Mouse (Mus musculus) midbrain, embryonic 16.5 days (tissue): ENCODE data around the gene Ece1. TPM values are rescaled to one million over a fixed set of nuclear protein-coding genes. Genes with fewer than 3 reads are reported as not detected.
"Not testable (repeated sequence)": the region's sequence is repeated elsewhere in the genome, so short reads cannot be mapped to it uniquely, and the experiment has no call there.

Source experiments
- ATAC-seq: fragments of 200-750 bp; cut with Nextera tagmentation; 2 replicates; pipeline ENCODE4 v1.8.0; 2017; ENCODE audit warnings: moderate TSS enrichment
- H3K27ac ChIP-seq: fragments of 300-500 bp; sonication (generic); 2 replicates; pipeline ENCODE4 v1.5.1; 2014; ENCODE audit warnings: mild to moderate bottlenecking, low read length, mixed read lengths
- H3K27me3 ChIP-seq: fragments of 300-500 bp; sonication (generic); 2 replicates; pipeline ENCODE4 v1.6.1; 2014; ENCODE audit warnings: low read depth, low read length, mixed read lengths; ENCODE audit not compliant: control insufficient read depth, insufficient read depth
- H3K36me3 ChIP-seq: fragments of 300-500 bp; sonication (generic); 2 replicates; pipeline ENCODE4 v1.6.1; 2014; ENCODE audit warnings: mild to moderate bottlenecking, low read length, moderate library complexity, mixed read lengths; ENCODE audit not compliant: control insufficient read depth, insufficient read depth
- H3K4me1 ChIP-seq: fragments of 300-500 bp; sonication (generic); 2 replicates; pipeline ENCODE4 v1.6.1; 2014; ENCODE audit warnings: mild to moderate bottlenecking, low read length, mixed read lengths; ENCODE audit not compliant: control insufficient read depth, insufficient read depth
- H3K4me2 ChIP-seq: fragments of 300-500 bp; sonication (generic); 2 replicates; pipeline ENCODE4 v1.6.1; 2014; ENCODE audit warnings: mild to moderate bottlenecking, low read length, mixed read lengths
- H3K4me3 ChIP-seq: fragments of 300-500 bp; sonication (generic); 2 replicates; pipeline ENCODE4 v1.5.1; 2014; ENCODE audit warnings: low read depth, mild to moderate bottlenecking, low read length, moderate library complexity, mixed read lengths
- H3K9ac ChIP-seq: fragments of 300-500 bp; sonication (generic); 2 replicates; pipeline ENCODE4 v1.6.1; 2014; ENCODE audit warnings: low read depth, low read length, mixed read lengths
- H3K9me3 ChIP-seq: fragments of 300-500 bp; sonication (generic); replicated peaks from 2 replicates; pipeline ENCODE4 v1.6.1; 2014; ENCODE audit warnings: mild to moderate bottlenecking, low read length, mixed read lengths; ENCODE audit not compliant: control insufficient read depth, poor library complexity, severe bottlenecking
- WGBS: fragments of 180-500 bp; shearing (Covaris S2); extraction: QIAGEN DNeasy Blood & Tissue Kit; methylation state at CpG from one replicate; pipeline ENCODE4 v1.1.7; 2014; 5-methylcytosine and 5-hydroxymethylcytosine counted together
- polyA plus RNA-seq: library from polyadenylated mRNA; unstranded; fragments of >200 nt; fragmentation: Nextera tagmentation; extraction: Ambion mirVana; gene quantifications from 2 replicates; pipeline ENCODE4 v1.2.1, GENCODE M21; 2015

Ece1 gene
- polyA plus RNA-seq, 1 experiment from 2014 or later: 21.3 TPM

DNA sequence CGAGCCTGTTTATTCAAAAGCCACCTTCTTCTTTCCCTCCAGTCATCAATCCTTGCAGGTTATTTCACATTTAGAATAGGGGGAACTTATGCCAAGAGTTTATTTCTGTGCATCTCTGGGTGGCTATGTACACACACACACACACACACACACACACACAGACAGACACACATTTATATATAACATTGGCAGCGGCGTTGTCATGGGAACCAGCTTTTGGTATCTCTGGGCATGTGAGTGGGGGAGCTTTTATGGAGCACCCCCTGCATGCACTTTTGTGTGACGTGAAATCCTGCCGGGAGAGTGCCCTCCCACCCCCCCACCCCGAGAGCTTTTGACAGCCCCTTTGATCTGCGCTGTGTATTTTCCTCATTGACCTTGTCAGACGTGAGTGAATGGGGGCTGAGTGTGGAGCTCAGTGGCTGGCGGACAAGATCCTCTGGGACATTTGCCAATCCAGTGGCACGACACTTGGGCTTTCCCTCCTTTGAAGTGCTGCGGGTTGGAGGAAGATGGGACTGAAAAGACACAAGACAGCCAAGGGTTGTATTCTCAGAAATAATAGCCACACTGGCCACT, 117.1 kb downstream of the Ece1 start:
- not testable (repeated sequence) for H3K27me3 ChIP-seq, H3K36me3 ChIP-seq, H3K9me3 ChIP-seq, H3K4me1 ChIP-seq, H3K27ac ChIP-seq, H3K4me3 ChIP-seq, H3K4me2 ChIP-seq, H3K9ac ChIP-seq
- WGBS: no CpG with 5 or more reads among the region's 11 CpGs
- ATAC-seq: peak; percentile 54

DNA sequence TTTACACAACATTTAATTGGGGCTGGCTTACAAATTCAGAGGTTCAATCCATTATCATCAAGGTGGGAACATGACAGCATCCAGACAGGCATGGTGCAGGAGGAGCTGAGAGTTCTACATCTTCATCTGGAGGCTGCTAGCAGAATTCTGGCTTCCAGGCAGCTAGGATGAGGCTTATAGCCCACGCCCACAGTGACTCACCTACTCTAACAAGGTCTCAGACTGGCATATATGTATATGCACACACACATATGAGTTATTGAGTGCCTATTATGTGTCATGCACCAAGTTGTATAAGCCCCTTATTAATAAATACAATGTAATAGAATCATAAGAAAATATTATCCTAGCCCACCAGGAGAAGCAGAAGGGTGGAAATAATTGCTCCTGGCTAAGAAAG, 120.8 kb downstream of the Ece1 start:
- no peaks in the 10 kb centered on the region for H3K9me3 ChIP-seq
- H3K27ac ChIP-seq: no peak overlapping the region
- ATAC-seq: no peak
- H3K4me2 ChIP-seq: no peak overlapping the region
- H3K4me1 ChIP-seq: no peaks in the 10 kb centered on the region; the same call in 1 of the 2 replicates
- H3K9ac ChIP-seq: no peak overlapping the region
- 65% methylated on average over 1 of the region's 1 CpGs for WGBS
- H3K27me3 ChIP-seq: no peaks in the 10 kb centered on the region
- no peak overlapping the region for H3K4me3 ChIP-seq
- no peaks in the 10 kb centered on the region for H3K36me3 ChIP-seq

DNA sequence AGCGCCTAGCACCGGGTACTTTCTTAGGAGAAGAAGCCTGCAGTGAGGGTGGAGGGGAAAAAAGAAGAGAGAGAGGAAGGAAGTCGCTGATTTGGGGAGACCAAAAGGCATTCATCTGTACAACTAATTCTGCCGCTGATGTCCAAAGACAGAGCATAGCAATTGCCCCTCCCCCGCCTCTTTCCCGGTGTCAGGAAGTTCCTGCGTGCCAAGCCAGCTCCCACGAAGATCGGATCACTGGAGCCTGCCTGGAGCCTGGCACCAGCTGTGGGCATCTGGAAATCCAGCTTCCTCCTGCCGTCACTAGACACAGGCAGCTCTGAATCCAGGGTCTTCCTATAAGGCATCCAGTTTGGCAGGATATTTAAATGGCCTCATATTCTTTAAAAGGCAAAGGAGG, 122.2 kb downstream of the Ece1 start:
- no peaks in the 10 kb centered on the region for H3K36me3 ChIP-seq
- 38% methylated on average over 10 of the region's 10 CpGs for WGBS

DNA sequence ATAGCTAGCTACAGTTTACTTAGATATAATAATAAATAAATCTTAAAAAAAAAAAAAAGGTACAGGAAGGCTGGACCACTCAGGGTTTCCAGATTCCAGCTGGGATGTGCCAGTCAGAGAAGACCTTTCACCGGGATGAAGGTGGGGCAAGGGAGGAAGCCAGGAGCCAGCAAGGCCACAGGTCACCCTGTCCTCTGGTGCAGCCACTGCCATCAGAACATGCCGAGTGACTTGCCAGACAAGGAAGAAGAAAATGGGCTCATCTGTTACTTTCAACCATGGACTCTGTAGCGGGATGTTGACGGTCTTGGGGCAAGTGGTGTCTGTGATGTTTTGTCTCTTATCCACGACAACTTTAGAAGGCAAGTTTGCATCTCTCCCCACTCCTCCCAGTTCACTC, 122.7 kb downstream of the Ece1 start:
- no peaks in the 10 kb centered on the region; the same call in 1 of the 2 replicates for H3K4me1 ChIP-seq
- no peak overlapping the region for H3K27ac ChIP-seq
- no peak overlapping the region for H3K4me3 ChIP-seq
- no peak overlapping the region for H3K9ac ChIP-seq
- H3K27me3 ChIP-seq: no peaks in the 10 kb centered on the region
- ATAC-seq: no peak
- no peaks in the 10 kb centered on the region for H3K36me3 ChIP-seq
- 84% methylated on average over 5 of the region's 5 CpGs for WGBS
- no peak overlapping the region for H3K4me2 ChIP-seq
- H3K9me3 ChIP-seq: no peaks in the 10 kb centered on the region

More for the DNA sequence above, 122.2 kb downstream of the Ece1 start:
- Histone ChIP-seq H3K4me3 (no peak overlapping the region), H3K27me3 (no peaks in the 10 kb centered on the region), H3K4me1 (no peaks in the 10 kb centered on the region; the same call in 1 of the 2 replicates), H3K9me3 (no peaks in the 10 kb centered on the region), H3K4me2 (no peak overlapping the region), H3K27ac (no peak overlapping the region), H3K9ac (no peak overlapping the region)
- no peak for ATAC-seq

DNA sequence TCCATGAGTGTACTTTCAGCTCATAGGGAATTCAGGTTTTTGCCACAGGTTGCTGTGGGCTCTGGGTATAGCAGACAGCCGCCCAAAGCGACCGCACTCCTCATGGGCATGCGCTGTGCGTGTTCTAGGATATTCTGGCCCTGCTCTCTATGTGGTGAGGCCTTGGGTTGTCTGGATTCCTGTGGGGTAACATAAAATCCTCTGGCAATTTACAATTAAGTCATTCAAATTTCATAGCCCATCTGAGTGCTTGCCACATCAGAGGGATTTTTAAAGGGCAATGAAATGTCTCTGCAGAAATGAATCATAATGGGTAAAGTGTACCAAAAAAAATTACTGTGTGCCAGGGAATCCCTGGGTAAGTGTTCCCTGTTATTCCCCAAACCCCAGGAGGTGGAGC, 127.4 kb downstream of the Ece1 start:
- H3K4me1 ChIP-seq: no peaks in the 10 kb centered on the region
- no peak overlapping the region for H3K27ac ChIP-seq
- no peak overlapping the region for H3K4me3 ChIP-seq
- H3K9ac ChIP-seq: no peak overlapping the region
- no peak for ATAC-seq
- no peaks in the 10 kb centered on the region for H3K27me3 ChIP-seq
- H3K36me3 ChIP-seq: no peaks in the 10 kb centered on the region
- WGBS: 81% methylated on average over 5 of the region's 5 CpGs
- H3K9me3 ChIP-seq: no peaks in the 10 kb centered on the region
- no peak overlapping the region for H3K4me2 ChIP-seq

DNA sequence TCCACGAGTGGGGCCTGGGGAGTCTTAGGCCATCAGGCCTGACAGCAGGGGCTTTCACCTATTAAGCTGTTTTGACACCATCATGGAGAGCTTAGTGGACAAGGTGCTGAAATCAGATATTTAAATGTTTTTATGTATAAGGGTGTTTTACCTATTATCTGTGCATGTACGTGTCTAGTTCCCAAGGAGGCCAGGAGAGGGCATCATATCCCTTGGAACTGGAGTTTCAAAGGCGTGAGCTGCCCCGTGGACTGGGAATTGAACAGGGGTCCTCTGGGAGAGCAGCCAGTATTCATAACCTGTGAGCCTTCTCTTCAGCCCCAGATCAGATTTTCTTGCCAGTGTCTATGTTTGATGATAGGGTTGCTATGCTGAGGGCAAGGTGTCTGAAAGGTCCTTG, 128.4 kb downstream of the Ece1 start:
- WGBS: 83% methylated on average over 4 of the region's 4 CpGs
- Histone ChIP-seq H3K27ac (no peak overlapping the region), H3K4me1 (peaks cover 8% of the 10 kb centered on the region), H3K9me3 (no peaks in the 10 kb centered on the region), H3K4me3 (no peak overlapping the region), H3K36me3 (no peaks in the 10 kb centered on the region), H3K27me3 (no peaks in the 10 kb centered on the region), H3K9ac (no peak overlapping the region), H3K4me2 (no peak overlapping the region)
- ATAC-seq: no peak

DNA sequence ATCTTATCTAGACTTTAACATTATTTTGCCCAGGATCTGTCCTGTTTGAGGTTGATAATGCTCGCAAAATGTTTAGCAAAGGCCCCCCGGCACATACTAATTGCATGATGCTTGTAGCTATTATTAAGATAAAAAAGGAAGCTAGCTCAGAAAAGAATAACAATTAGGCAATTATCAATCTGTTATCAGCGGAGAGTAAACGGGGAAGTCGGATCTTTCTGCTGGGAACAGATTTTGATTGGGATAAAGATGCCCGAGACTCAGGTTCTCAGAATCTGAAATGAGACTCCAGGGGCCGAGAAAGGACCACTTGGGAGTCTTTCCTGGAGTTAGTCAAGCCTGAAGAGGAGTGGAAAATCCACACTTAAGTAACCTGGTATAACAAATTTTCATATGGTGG, 129.2 kb downstream of the Ece1 start:
- Histone ChIP-seq H3K4me2 (no peak overlapping the region), H3K4me1 (peaks cover 17% of the 10 kb centered on the region), H3K9ac (no peak overlapping the region), H3K4me3 (no peak overlapping the region), H3K27me3 (no peaks in the 10 kb centered on the region), H3K36me3 (no peaks in the 10 kb centered on the region), H3K9me3 (no peaks in the 10 kb centered on the region), H3K27ac (no peak overlapping the region)
- 74% methylated on average over 7 of the region's 7 CpGs for WGBS
- ATAC-seq: no peak

DNA sequence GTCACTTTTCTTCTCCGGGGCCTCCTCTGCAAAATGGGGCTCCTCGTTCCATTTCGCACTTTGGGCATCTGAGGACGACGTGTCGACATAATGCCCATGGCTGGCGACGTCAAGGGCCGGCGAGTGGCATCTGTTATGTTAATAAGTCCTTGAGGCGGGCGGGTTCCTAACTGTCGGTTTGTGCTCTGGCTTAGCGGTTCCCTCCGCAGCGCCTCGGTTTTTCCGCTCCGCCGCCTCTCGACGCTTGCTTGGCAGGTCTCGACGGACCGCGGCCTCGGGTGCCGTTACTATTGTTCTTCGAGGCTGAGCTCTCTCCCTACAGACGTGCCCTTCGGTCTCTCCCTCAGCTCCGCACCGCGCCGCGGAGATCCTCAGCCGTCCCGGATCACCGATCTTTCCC, 130.9 kb downstream of the Ece1 start, which contains the start of gene Eif4g3:
Gene Eif4g3, plus strand, starts transcription at position 133 of the 400 bp plus-strand sequence.
- Histone ChIP-seq H3K27ac (peak within 1 kb of the TSS; percentile 97), H3K4me1 (peaks cover 24% of the 10 kb centered on the region), H3K4me2 (peak within 1 kb of the TSS; percentile 67), H3K9me3 (no peaks in the 10 kb centered on the region), H3K36me3 (0 out of 2 replicates have a peak, but pooled peaks cover under 1% of the 10 kb centered on the region), H3K27me3 (no peaks in the 10 kb centered on the region), H3K9ac (peak within 1 kb of the TSS; percentile 99), H3K4me3 (peak within 1 kb of the TSS; percentile 94)
- no peak for ATAC-seq
- WGBS: 1% methylated on average over 39 of the region's 39 CpGs

DNA sequence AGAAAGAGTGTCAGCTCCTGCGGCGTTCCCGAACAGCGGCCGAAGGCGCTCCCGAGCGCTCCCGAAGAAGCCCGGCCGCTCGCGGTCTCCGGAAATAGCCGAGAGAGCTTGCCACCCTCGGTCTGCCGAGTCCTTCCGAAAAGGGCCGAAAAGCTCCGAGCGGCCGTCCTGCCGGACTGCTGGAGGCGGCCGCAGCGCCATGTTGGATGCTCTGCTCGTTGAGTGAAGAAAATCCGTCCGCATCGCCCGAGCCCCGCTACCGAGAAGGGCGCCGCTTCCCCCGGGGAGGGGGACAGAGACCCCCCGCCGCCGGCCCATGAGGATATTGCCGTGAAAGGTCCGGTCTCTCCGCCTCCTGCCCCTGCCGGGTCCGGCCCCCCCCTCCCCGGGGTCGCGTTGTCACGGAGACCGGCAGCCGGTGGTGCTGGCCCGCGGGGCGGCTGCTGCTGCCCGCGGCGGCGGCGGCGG, 131.3 kb downstream of the Ece1 start:
- peak overlapping the region; percentile 99 for H3K9ac ChIP-seq
- peak overlapping the region; percentile 67 for H3K4me2 ChIP-seq
- H3K4me3 ChIP-seq: peak overlapping the region; percentile 94
- WGBS: under 1% methylated on average over 44 of the region's 59 CpGs
- ATAC-seq: peak; percentile 95
- H3K27me3 ChIP-seq: no peaks in the 10 kb centered on the region
- H3K9me3 ChIP-seq: no peaks in the 10 kb centered on the region
- peaks cover 4% of the 10 kb centered on the region; the same call in 1 of the 2 replicates for H3K36me3 ChIP-seq
- H3K27ac ChIP-seq: peak overlapping the region; percentile 97
- H3K4me1 ChIP-seq: peaks cover 26% of the 10 kb centered on the region
